Mouse (Mus musculus) hematopoietic stem cell, adult 5-6 weeks (primary cell): ENCODE measurements around the gene Pdap1. TPM values are rescaled to one million over a fixed set of nuclear protein-coding genes. Genes with fewer than 3 reads are reported as not detected.
"Not testable (repeated sequence)": the region's sequence is repeated elsewhere in the genome, so short reads cannot be mapped to it uniquely, and the experiment has no call there.

ENCODE experiments used
- ATAC-seq, 2 experiments: fragments of 125-278 bp in 1 of 2; replicated peaks in 1 of 2; 2 replicates each; pipeline ENCODE4 v1.8.0; 2016 to 2017; ENCODE audit warnings: inconsistent platforms in 2 of 2, mild to moderate bottlenecking in 2 of 2, moderate number of reproducible peaks in 2 of 2, low read depth in 1 of 2, moderate TSS enrichment in 1 of 2; ENCODE audit not compliant: low FRiP score in 2 of 2, poor library complexity in 2 of 2, severe bottlenecking in 2 of 2, insufficient read depth in 1 of 2, low TSS enrichment in 1 of 2
- total RNA-seq: library from RNA; stranded (forward); fragments of 172-1452, 232-1000 nt; gene quantifications from 2 replicates; pipeline ENCODE4 v1.2.3, GENCODE M21; 2017

Pdap1 gene
- total RNA-seq, 1 experiment from 2014 or later = 177 TPM

- ATAC-seq = not testable (repeated sequence)
Measured at GRCm38 (mm10) chr5:145101451-145101850, 38.6 kb downstream of the Pdap1 start.

GRCm38 (mm10) chr5:145100960-145101359, 39.1 kb downstream of the Pdap1 start:
- ATAC-seq = no peak

DNA sequence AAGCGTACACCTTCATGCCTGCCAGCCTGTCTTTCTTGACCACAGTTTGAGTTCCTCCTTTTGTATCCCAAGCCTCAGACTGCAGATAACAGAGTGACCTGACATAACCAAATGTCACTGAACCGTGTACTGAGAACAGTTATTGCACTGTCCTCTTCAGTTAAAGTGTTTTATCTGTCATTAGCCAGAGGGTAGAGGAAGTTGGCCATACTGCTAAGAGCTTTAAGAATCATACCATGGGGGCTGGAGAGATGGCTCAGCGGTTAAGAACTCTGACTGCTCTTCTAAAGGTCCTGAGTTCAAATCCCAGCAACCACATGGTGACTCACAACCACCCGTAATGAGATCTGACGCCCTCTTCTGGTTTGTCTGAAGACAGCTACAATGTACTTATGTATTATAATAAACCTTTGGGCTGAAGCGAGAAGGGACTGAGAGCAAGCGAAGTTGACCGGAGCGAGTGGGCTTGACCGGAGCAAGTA, 41.7 kb downstream of the Pdap1 start:
- peak; percentile 43 to 64 for ATAC-seq

DNA sequence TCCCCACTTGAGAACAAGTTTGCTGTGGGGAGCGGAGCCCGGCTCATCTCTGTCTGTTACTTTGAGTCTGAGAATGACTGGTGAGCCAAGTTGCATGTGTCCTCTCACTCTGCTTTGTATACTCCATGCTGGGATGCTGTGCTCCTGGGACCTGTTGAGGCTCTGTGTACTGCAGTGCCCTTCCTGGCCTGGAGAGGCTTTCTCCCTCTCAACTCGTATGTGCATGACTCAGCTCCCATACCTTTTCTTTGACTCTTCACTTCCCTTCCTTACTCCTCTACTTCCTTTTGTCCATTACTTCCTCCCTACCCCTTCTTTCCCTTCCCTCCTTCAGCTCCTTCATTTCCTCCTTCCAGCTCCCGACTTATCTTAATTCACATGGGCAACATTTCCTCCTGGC, 43.8 kb downstream of the Pdap1 start:
- no peak for ATAC-seq

DNA sequence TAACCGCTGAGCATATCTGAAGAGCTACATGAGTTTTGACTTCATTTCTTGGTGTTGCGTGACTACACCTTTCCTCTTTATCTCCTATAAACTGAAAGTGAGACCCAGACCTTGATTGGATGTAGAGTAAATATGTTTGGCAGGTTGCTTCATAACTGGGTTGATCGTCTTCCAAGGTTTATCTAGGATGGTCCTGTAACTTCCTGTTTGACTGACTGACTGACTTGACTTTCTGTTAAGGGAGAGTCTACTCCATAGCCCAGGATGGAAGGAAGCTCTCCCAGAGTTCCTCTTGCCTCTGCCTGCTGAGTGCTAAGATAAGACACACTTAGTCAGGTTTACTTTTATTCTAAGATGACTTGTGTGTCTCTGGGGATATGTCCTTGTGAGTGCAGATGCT, 50.2 kb downstream of the Pdap1 start:
- no peak for ATAC-seq

- ATAC-seq = no peak
Measured at GRCm38 (mm10) chr5:145088186-145088585, 51.9 kb downstream of the Pdap1 start.

- ATAC-seq = no peak
Measured at GRCm38 (mm10) chr5:145084822-145085221, 55.2 kb downstream of the Pdap1 start.

- ATAC-seq = peak; percentile 93 to 97
Measured at GRCm38 (mm10) chr5:145083632-145084451, 56.2 kb downstream of the Pdap1 start, which contains the start of the genes Arpc1a and Kpna7. Gene Arpc1a, plus strand, starts transcription at chr5:145083830. Gene Kpna7, minus strand, starts transcription at chr5:145084030.

DNA sequence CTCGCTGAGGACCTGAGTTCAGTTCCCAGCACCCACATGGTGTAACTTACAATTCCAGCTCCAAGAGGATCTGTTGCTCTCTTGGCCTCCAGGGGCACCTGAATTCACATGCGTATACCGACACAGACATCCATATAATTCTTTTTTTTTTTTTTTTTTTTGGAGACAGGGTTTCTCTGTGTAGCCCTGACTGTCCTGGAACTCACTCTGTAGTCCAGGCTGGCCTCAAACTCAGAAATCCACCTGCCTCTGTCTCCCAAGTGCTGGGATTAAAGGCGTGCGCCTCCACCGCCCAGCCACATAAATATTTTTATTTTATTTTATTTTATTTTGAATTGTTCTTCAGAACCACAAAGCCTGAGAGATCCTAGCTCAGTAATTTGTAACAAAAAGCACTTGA, 56.8 kb downstream of the Pdap1 start:
- ATAC-seq = not testable (repeated sequence)

GRCm38 (mm10) chr5:145081866-145082613, 58.0 kb downstream of the Pdap1 start:
- no peak for ATAC-seq

Other genes starting within 250 kb of the Pdap1 start
- gene Smurf1, start 174.4 kb downstream of the Pdap1 start, total RNA-seq = 7.9 and 10.4 TPM in 2 replicates
- not detected in 2 replicates for gene Gm4871, start 107.5 kb downstream of the Pdap1 start, total RNA-seq
- not detected in 2 replicates for gene 1700018F24Rik, start 97.2 kb downstream of the Pdap1 start, total RNA-seq
- 51.2 and 80.2 TPM in 2 replicates for gene Arpc1a, start 56.4 kb downstream of the Pdap1 start, total RNA-seq
- not detected in 2 replicates for gene Kpna7, start 56.2 kb downstream of the Pdap1 start, total RNA-seq
- gene Arpc1b, start 26.0 kb downstream of the Pdap1 start, total RNA-seq = 124 and 175 TPM in 2 replicates
- gene Bud31, start 124 bp upstream of the Pdap1 start, total RNA-seq = 236 and 293 TPM in 2 replicates
- gene Ptcd1, start 26.9 kb upstream of the Pdap1 start, total RNA-seq = 16.7 and 20.0 TPM in 2 replicates
- gene Cpsf4, start 27.0 kb upstream of the Pdap1 start, total RNA-seq = 44.4 and 44.5 TPM in 2 replicates
- gene Atp5j2, start 51.8 kb upstream of the Pdap1 start, total RNA-seq = 48.2 and 118 TPM in 2 replicates
- 30.3 and 38.6 TPM in 2 replicates for gene Zkscan14, start 61.6 kb upstream of the Pdap1 start, total RNA-seq
- gene Zkscan5, start 64.3 kb upstream of the Pdap1 start, total RNA-seq = 7.1 and 10.1 TPM in 2 replicates
- gene Zfp655, start 91.5 kb upstream of the Pdap1 start, total RNA-seq = 51.3 and 62.6 TPM in 2 replicates
- gene Zscan25, start 140.3 kb upstream of the Pdap1 start, total RNA-seq = 6.6 and 10.6 TPM in 2 replicates
- not detected in 2 replicates for gene Cyp3a57, start 205.0 kb upstream of the Pdap1 start, total RNA-seq